Mouse (Mus musculus): Measurements from ENCODE around the gene Cinp.

- TF ChIP-seq CTCF (IDR thresholded peaks at IDR 0.05; ENCODE audit: control insufficient read depth, insufficient read depth, insufficient read length) (no peak), MYOD1 (IDR thresholded peaks at IDR 0.05; ENCODE audit: control insufficient read depth, insufficient read length, low read depth) (no peak), CEBPB (IDR thresholded peaks at IDR 0.05; ENCODE audit: low read depth) (no peak), MYOG (IDR thresholded peaks at IDR 0.05; ENCODE audit: control insufficient read depth, extremely low read depth, insufficient read length) (no peak), MAX (IDR thresholded peaks at IDR 0.05) (no peak), FOSL1 (IDR thresholded peaks at IDR 0.05; ENCODE audit: insufficient read depth, low read length, poor library complexity, severe bottlenecking) (no peak), USF1 (IDR thresholded peaks at IDR 0.05; ENCODE audit: low read depth) (no peak)
These were observed 31.3 kb upstream of the Cinp start for GRCm38 (mm10) chr12:110920254-110920653.
